In genomic region chr1:78686872-78687271, GRCm38 (mm10) we compare ENCODE assay signal across 10 mouse cellular contexts. TPM values are rescaled to one million over a fixed set of nuclear protein-coding genes. Genes with fewer than 3 reads are reported as not detected.
DNase-seq lines count a peak whose midpoint lies in the region; ATAC-seq and TF ChIP-seq lines count a peak whose summit lies in the region.
"Had no signal": no experiment of that assay in that cellular context is flagged by ENCODE, and none has a peak within 500 bp of the region (broad histone marks: within the 10 kb centered on the region; RNA-seq: fewer than 3 reads in every experiment).

No protein-coding gene starts in this region.

- H3K4me3 ChIP-seq in hindbrain, embryonic 16.5 days (ENCODE audit: low read length): no peak overlapping the region
- no peak overlapping the region for H3K4me3 ChIP-seq in hindbrain, embryonic 12.5 days
- no peak overlapping the region for H3K4me3 ChIP-seq in E14TG2a.4 (replicated peaks; ENCODE audit: low read length)
- no peak overlapping the region for H3K4me3 ChIP-seq in embryonic facial prominence, embryonic 14.5 days (ENCODE audit: low read depth, low read length)
- H3K4me3 ChIP-seq: embryonic facial prominence, embryonic 15.5 days; stomach, embryonic 15.5 days had no signal

- H3K4me2 ChIP-seq in hindbrain, embryonic 16.5 days (ENCODE audit: low read length): no peak overlapping the region
- H3K4me2 ChIP-seq in hindbrain, embryonic 12.5 days (replicated peaks): no peak overlapping the region
- H3K4me2 ChIP-seq in embryonic facial prominence, embryonic 14.5 days (ENCODE audit: low read depth, low read length): no peak overlapping the region
- H3K4me2 ChIP-seq: embryonic facial prominence, embryonic 15.5 days; stomach, embryonic 15.5 days had no signal

- peak; percentile 50 for DNase-seq in 416B (ENCODE audit: low read depth)
- DNase-seq in embryonic facial prominence, embryonic 14.5 days (ENCODE audit: low spot score): no peak
- DNase-seq in yolk sac, embryonic 10.5 days (ENCODE audit: low spot score): no peak
- DNase-seq in spleen, postnatal 4 days (ENCODE audit: low spot score in 2 of 2): no peak

- H3K27ac ChIP-seq in hindbrain, embryonic 16.5 days (ENCODE audit: low read depth, low read length): no peak overlapping the region
- no peak overlapping the region for H3K27ac ChIP-seq in hindbrain, embryonic 12.5 days
- H3K27ac ChIP-seq in embryonic facial prominence, embryonic 14.5 days (replicated peaks; ENCODE audit: low read depth, low read length): no peak overlapping the region
- H3K27ac ChIP-seq: embryonic facial prominence, embryonic 15.5 days; stomach, embryonic 15.5 days had no signal

- H3K27me3 ChIP-seq in hindbrain, embryonic 16.5 days (replicated peaks; ENCODE audit: control insufficient read depth, insufficient read depth, low read length): no peaks in the 10 kb centered on the region
- no peaks in the 10 kb centered on the region for H3K27me3 ChIP-seq in hindbrain, embryonic 12.5 days
- no peaks in the 10 kb centered on the region for H3K27me3 ChIP-seq in E14TG2a.4 (ENCODE audit: insufficient read depth, low read length)
- no peaks in the 10 kb centered on the region for H3K27me3 ChIP-seq in embryonic facial prominence, embryonic 14.5 days (replicated peaks; ENCODE audit: control insufficient read depth, insufficient read depth, low read length)
- H3K27me3 ChIP-seq: embryonic facial prominence, embryonic 15.5 days; stomach, embryonic 15.5 days had no signal

- peak; percentile 63; the same call in 1 of the 2 replicates for ATAC-seq in hindbrain, embryonic 16.5 days
- ATAC-seq in hindbrain, embryonic 12.5 days (ENCODE audit: low FRiP score): no peak
- ATAC-seq in embryonic facial prominence, embryonic 14.5 days (ENCODE audit: low read depth): peak; percentile 22; the same call in 1 of the 2 replicates
- ATAC-seq in neutrophil, adult 5-6 weeks (ENCODE audit: extremely low read depth, insufficient number of reproducible peaks, low FRiP score, poor library complexity, severe bottlenecking): 0 out of 2 replicates have a peak, but pooled peaks have one; percentile 23

- no peaks in the 10 kb centered on the region for H3K9me3 ChIP-seq in hindbrain, embryonic 16.5 days (ENCODE audit: control insufficient read depth, low read length)
- H3K9me3 ChIP-seq in hindbrain, embryonic 12.5 days (replicated peaks): no peaks in the 10 kb centered on the region
- no peaks in the 10 kb centered on the region for H3K9me3 ChIP-seq in E14TG2a.4 (ENCODE audit: low read length)
- H3K9me3 ChIP-seq in embryonic facial prominence, embryonic 14.5 days (ENCODE audit: control insufficient read depth, low read length): no peaks in the 10 kb centered on the region
- H3K9me3 ChIP-seq: embryonic facial prominence, embryonic 15.5 days; stomach, embryonic 15.5 days had no signal

- no peaks in the 10 kb centered on the region for H3K4me1 ChIP-seq in hindbrain, embryonic 16.5 days (ENCODE audit: control insufficient read depth, insufficient read depth, low read depth, low read length)
- H3K4me1 ChIP-seq in hindbrain, embryonic 12.5 days: no peaks in the 10 kb centered on the region
- H3K4me1 ChIP-seq in E14TG2a.4 (replicated peaks; ENCODE audit: low read depth, low read length): no peaks in the 10 kb centered on the region
- H3K4me1 ChIP-seq in embryonic facial prominence, embryonic 14.5 days (ENCODE audit: control insufficient read depth, insufficient read depth, low read length): no peaks in the 10 kb centered on the region
- H3K4me1 ChIP-seq: embryonic facial prominence, embryonic 15.5 days; stomach, embryonic 15.5 days had no signal

- peaks cover 4% of the 10 kb centered on the region for H3K36me3 ChIP-seq in hindbrain, embryonic 16.5 days (ENCODE audit: control insufficient read depth, insufficient read depth, low read length)
- H3K36me3 ChIP-seq in hindbrain, embryonic 12.5 days: peaks cover 24% of the 10 kb centered on the region
- H3K36me3 ChIP-seq in E14TG2a.4 (ENCODE audit: insufficient read depth, low read length): peaks cover 32% of the 10 kb centered on the region
- H3K36me3 ChIP-seq in embryonic facial prominence, embryonic 14.5 days (ENCODE audit: control insufficient read depth, insufficient read depth, low read length): peaks cover 27% of the 10 kb centered on the region
- H3K36me3 ChIP-seq: stomach, embryonic 15.5 days had no signal

- no peak overlapping the region for H3K9ac ChIP-seq in hindbrain, embryonic 16.5 days (ENCODE audit: low read depth, low read length)
- H3K9ac ChIP-seq in hindbrain, embryonic 12.5 days: no peak overlapping the region
- H3K9ac ChIP-seq in embryonic facial prominence, embryonic 14.5 days (ENCODE audit: low read depth, low read length): no peak overlapping the region
- H3K9ac ChIP-seq: embryonic facial prominence, embryonic 15.5 days; stomach, embryonic 15.5 days had no signal

- 0 out of 2 replicates have a peak, but pooled peaks have one; percentile 14 for TF ChIP-seq CTCF in E14TG2a.4 (conservative IDR thresholded peaks at IDR 0.05; ENCODE audit: low read length)

RNA-seq across cellular contexts. Expression of gene Utp14b, which starts 29.0 kb away (rescaled TPM):
- 1.5 and 1.8 TPM in 2 replicates for polyA plus RNA-seq in hindbrain, embryonic 16.5 days (2015; fragmentation: Nextera tagmentation; extraction: Ambion mirVana)
- polyA plus RNA-seq in hindbrain, embryonic 12.5 days (2016; fragmentation: Nextera tagmentation; extraction: Ambion mirVana): 3.8 and 4.0 TPM in 2 replicates
- polyA plus RNA-seq in embryonic facial prominence, embryonic 14.5 days (2014; fragmentation: Nextera tagmentation; extraction: Ambion mirVana): 3.7 and 4.8 TPM in 2 replicates
- 8.8 and 10.1 TPM in 2 replicates for total RNA-seq in neutrophil, adult 5-6 weeks (2017)

RNA-seq across cellular contexts. Expression of gene Acsl3, which starts 29.2 kb away (rescaled TPM):
- polyA plus RNA-seq in hindbrain, embryonic 16.5 days (2015; fragmentation: Nextera tagmentation; extraction: Ambion mirVana): 106 and 111 TPM in 2 replicates
- 83.2 and 96.6 TPM in 2 replicates for polyA plus RNA-seq in hindbrain, embryonic 12.5 days (2016; fragmentation: Nextera tagmentation; extraction: Ambion mirVana)
- polyA plus RNA-seq in embryonic facial prominence, embryonic 14.5 days (2014; fragmentation: Nextera tagmentation; extraction: Ambion mirVana): 71.3 and 76.9 TPM in 2 replicates
- total RNA-seq in neutrophil, adult 5-6 weeks (2017): 15.5 and 20.7 TPM in 2 replicates
